Mouse (Mus musculus) left cerebral cortex, postnatal 10 days (tissue): ENCODE data around the gene Nat8f4. TPM values are rescaled to one million over a fixed set of nuclear protein-coding genes. Genes with fewer than 3 reads are reported as not detected.
A peak's percentile ranks its signal among the peaks of the same experiment; 100 is the strongest.
"Not testable (repeated sequence)": the region's sequence is repeated elsewhere in the genome, so short reads cannot be mapped to it uniquely, and the experiment has no call there.

ENCODE experiments used
- DNase-seq, 2 experiments: peaks; one replicate each; pipeline ENCODE4 v3.0.0; 2021 to 2022; ENCODE audit warnings: low spot score in 2 of 2, mixed read lengths in 1 of 2; ENCODE audit errors: extremely low spot score in 1 of 2
- intact Hi-C: fragments of 180-260 bp; cut with DNase I; formaldehyde crosslinking; loops from one replicate; pipeline ENCODE4 v1.15.1; 2025
- total RNA-seq, 2 experiments: library from RNA; stranded (reverse); gene quantifications; 2 replicates each; pipeline ENCODE4 v1.2.3; 2021

The Nat8f4 gene
- 1 to 10 TPM; 3.0 to 3.4 TPM for total RNA-seq

GRCm38 (mm10) chr6:85904642-85905061, at the start of gene Nat8f4:
TSS of gene Nat8f4 (minus strand) at chr6:85904884.
- peak; percentile 64 to 81 for DNase-seq
- intact Hi-C loops: loop anchor here (10.0 kb wide), 1 partner anchor 320 kb away; the partner anchor contains the start of gene Alms1

GRCm38 (mm10) chr6:85948549-85948948, 43.9 kb upstream of the Nat8f4 start:
- DNase-seq: no peak
- intact Hi-C loops: loop anchor here (10.0 kb wide), 1 partner anchor 456 kb away; the partner anchor contains the start of gene Tia1

GRCm38 (mm10) chr6:85942469-85942868, 37.8 kb upstream of the Nat8f4 start:
- intact Hi-C loops: loop anchor here (10.0 kb wide), 1 partner anchor 462 kb away; the partner anchor contains the start of gene Tia1
- no peak for DNase-seq

- intact Hi-C loops: no loop called here
These were observed 34.0 kb upstream of the Nat8f4 start for GRCm38 (mm10) chr6:85938701-85939100.

GRCm38 (mm10) chr6:85936508-85937465, 32.1 kb upstream of the Nat8f4 start:
- intact Hi-C loops: not testable (repeated sequence)

More at GRCm38 (mm10) chr6:85938701-85939100, 34.0 kb upstream of the Nat8f4 start:
- no peak for DNase-seq

GRCm38 (mm10) chr6:85935646-85936045, 31.0 kb upstream of the Nat8f4 start:
- no peak for DNase-seq
- intact Hi-C loops: no loop called here

More at GRCm38 (mm10) chr6:85936508-85937465, 32.1 kb upstream of the Nat8f4 start:
- peak; percentile 64 to 87 for DNase-seq

GRCm38 (mm10) chr6:85934047-85934446, 29.4 kb upstream of the Nat8f4 start:
- DNase-seq: no peak

GRCm38 (mm10) chr6:85929312-85929711, 24.6 kb upstream of the Nat8f4 start:
- intact Hi-C loops: no loop called here
- no peak for DNase-seq

More at GRCm38 (mm10) chr6:85934047-85934446, 29.4 kb upstream of the Nat8f4 start:
- intact Hi-C loops: no loop called here

- intact Hi-C loops: no loop called here
- DNase-seq: no peak
These were observed 23.1 kb upstream of the Nat8f4 start for GRCm38 (mm10) chr6:85927476-85928464.

GRCm38 (mm10) chr6:85926709-85927108, 22.0 kb upstream of the Nat8f4 start:
- intact Hi-C loops: no loop called here
- DNase-seq: no peak

GRCm38 (mm10) chr6:85923643-85924042, 19.0 kb upstream of the Nat8f4 start:
- intact Hi-C loops: no loop called here
- no peak for DNase-seq

GRCm38 (mm10) chr6:85919401-85919800, 14.7 kb upstream of the Nat8f4 start:
- DNase-seq: no peak
- intact Hi-C loops: no loop called here

GRCm38 (mm10) chr6:85918341-85918740, 13.7 kb upstream of the Nat8f4 start:
- intact Hi-C loops, DNase-seq: not testable (repeated sequence)

GRCm38 (mm10) chr6:85916596-85916995, 11.9 kb upstream of the Nat8f4 start:
- intact Hi-C loops: no loop called here
- DNase-seq: no peak

- intact Hi-C loops: not testable (repeated sequence)
- DNase-seq: peak; percentile 87 to 92
These were observed 11.1 kb upstream of the Nat8f4 start, which contains the start of gene Nat8f1 for GRCm38 (mm10) chr6:85915539-85916513. TSS of gene Nat8f1 (minus strand) at chr6:85915687.

GRCm38 (mm10) chr6:85915141-85915538, 10.5 kb upstream of the Nat8f4 start:
- DNase-seq: peak in 1 of 2 experiments; percentile 18
- intact Hi-C loops: no loop called here

- DNase-seq: no peak
- intact Hi-C loops: no loop called here
These were observed 6.9 kb upstream of the Nat8f4 start, which contains the start of gene Tprkb for GRCm38 (mm10) chr6:85911587-85911986. TSS of gene Tprkb (plus strand) at chr6:85911865.
